Mouse (Mus musculus) forebrain, embryonic 10.5 days (tissue): ENCODE measurements at regions not wholly inside any gene's neighbourhood (a gene's known extent, or its start where the extent isn't known, plus 50 kb on each side); places are given as distances from the start of the nearest gene placed in this dataset.
"Not testable (repeated sequence)": the region's sequence is repeated elsewhere in the genome, so short reads cannot be mapped to it uniquely, and the experiment has no call there.

Experiments
- DNase-seq: peaks from one replicate; pipeline ENCODE4 v3.0.0-alpha.2; 2017; ENCODE audit warnings: low spot score; ENCODE audit errors: extremely low spot score
- H3K27ac ChIP-seq: fragments of 300-500 bp; sonication (generic); 2 replicates; pipeline ENCODE4 v1.5.1; 2016; ENCODE audit warnings: mild to moderate bottlenecking
- H3K27me3 ChIP-seq: fragments of 300-500 bp; sonication (generic); 2 replicates; pipeline ENCODE4 v1.6.1; 2016; ENCODE audit warnings: mild to moderate bottlenecking; ENCODE audit not compliant: poor library complexity, severe bottlenecking
- H3K36me3 ChIP-seq: fragments of 300-500 bp; sonication (generic); replicated peaks from 2 replicates; pipeline ENCODE4 v1.6.1; 2016; ENCODE audit warnings: mild to moderate bottlenecking, moderate library complexity
- H3K4me1 ChIP-seq: fragments of 300-500 bp; sonication (generic); 2 replicates; pipeline ENCODE4 v1.6.1; 2016
- H3K4me3 ChIP-seq: fragments of 300-500 bp; sonication (generic); 2 replicates; pipeline ENCODE4 v1.5.1; 2016; ENCODE audit warnings: mild to moderate bottlenecking, moderate library complexity
- H3K9me3 ChIP-seq: fragments of 300-500 bp; sonication (generic); 2 replicates; pipeline ENCODE4 v1.6.1; 2016; ENCODE audit warnings: mild to moderate bottlenecking, moderate library complexity
- WGBS: fragments of 180-500 bp; shearing (Covaris S2); methylation state at CpG from one replicate; pipeline ENCODE4 v1.1.7; 2016; 5-methylcytosine and 5-hydroxymethylcytosine counted together

DNA sequence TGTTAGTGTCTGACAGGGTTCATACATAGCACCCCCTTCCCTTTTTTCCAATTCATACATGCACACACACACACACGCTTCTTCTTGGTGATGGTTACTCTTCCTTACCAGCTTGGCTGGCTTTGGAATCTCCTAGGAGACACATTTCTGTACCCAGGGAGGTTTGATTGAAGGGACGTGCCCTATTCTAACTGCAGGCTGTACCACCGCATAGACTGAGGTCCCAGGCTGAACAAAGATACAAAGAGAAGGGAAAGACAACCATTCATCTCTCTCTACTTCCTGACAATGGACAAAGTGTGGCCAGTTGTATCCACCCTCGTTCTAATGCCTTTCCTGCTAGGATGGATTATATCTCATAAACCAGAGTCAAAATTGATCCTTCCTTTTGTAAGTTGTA lies 100.0 kb downstream of the Raet1d start:
- H3K4me3 ChIP-seq, H3K36me3 ChIP-seq, DNase-seq, H3K9me3 ChIP-seq, H3K27me3 ChIP-seq: not testable (repeated sequence)
- WGBS: 65% methylated on average over 4 of the region's 4 CpGs
- Histone ChIP-seq H3K27ac (peak overlapping the region; percentile 74; the same call in 1 of the 2 replicates), H3K4me1 (peaks cover 15% of the 10 kb centered on the region)

DNA sequence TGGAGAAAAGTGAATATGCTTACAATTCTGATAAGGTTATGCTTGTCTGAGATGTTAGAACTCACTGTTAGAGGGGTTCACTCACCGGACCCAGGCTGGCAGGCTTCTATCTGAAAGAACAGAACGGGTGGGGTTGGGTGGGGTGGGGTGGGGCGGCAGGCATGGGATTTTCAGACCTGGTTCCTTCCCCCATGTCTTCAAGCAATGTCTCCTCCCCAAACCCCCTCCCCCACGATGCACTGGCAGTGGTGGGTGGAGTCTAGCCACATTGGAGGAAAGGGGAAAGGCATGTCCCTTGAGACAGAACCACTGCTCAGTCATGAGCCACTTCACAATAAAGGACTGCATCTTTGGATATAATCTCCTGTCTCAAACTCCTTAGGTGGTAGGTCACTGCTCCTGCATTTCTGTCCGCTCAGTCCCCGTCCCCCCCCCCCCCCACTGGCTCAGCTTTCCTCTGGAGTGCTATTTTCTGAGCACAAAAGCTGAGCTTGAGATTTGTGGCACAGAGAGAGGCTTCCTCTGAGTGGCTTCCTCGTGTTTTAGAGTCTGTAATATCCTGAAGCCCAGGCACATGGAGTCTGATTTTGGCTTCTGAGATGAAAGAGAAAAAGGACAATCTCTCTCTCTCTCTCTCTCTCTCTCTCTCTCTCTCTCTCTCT lies 100.6 kb downstream of the Raet1d start:
- Histone ChIP-seq H3K27ac (peak overlapping the region; percentile 74; the same call in 1 of the 2 replicates), H3K4me1 (peaks cover 15% of the 10 kb centered on the region)
- DNase-seq: peak; percentile 29
- WGBS: 17% methylated on average over 7 of the region's 7 CpGs
- not testable (repeated sequence) for H3K9me3 ChIP-seq, H3K36me3 ChIP-seq, H3K27me3 ChIP-seq, H3K4me3 ChIP-seq

DNA sequence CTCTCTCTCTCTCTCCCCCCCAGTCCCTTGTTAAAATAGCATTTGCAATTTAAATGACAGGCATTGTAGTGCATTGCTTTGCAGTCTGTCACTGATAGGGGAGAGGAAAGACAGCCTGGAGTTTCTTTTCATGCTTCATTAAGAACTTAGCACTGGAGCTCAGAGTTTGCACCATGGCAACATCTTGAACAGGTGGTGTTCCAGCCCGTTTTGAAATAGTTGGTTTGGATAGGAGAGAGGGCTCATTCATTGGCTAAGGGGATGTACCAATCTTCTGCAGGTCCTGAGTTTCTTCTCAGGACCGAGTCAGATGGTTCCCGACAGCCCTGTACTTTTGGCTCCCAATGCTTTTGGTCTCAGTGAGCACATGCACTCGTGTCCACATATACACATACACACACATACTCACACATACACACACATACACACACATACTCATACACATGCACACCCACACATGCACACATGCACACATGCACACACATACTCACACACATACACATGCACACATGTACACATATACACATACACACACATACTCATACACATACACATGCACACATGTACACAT lies 101.2 kb downstream of the Raet1d start:
- not testable (repeated sequence) for H3K4me3 ChIP-seq, H3K27me3 ChIP-seq, H3K36me3 ChIP-seq, H3K9me3 ChIP-seq
- peak; percentile 23 for DNase-seq
- WGBS: 36% methylated on average over 4 of the region's 4 CpGs
- H3K4me1 ChIP-seq: peaks cover 15% of the 10 kb centered on the region
- H3K27ac ChIP-seq: peak overlapping the region; percentile 74; the same call in 1 of the 2 replicates

DNA sequence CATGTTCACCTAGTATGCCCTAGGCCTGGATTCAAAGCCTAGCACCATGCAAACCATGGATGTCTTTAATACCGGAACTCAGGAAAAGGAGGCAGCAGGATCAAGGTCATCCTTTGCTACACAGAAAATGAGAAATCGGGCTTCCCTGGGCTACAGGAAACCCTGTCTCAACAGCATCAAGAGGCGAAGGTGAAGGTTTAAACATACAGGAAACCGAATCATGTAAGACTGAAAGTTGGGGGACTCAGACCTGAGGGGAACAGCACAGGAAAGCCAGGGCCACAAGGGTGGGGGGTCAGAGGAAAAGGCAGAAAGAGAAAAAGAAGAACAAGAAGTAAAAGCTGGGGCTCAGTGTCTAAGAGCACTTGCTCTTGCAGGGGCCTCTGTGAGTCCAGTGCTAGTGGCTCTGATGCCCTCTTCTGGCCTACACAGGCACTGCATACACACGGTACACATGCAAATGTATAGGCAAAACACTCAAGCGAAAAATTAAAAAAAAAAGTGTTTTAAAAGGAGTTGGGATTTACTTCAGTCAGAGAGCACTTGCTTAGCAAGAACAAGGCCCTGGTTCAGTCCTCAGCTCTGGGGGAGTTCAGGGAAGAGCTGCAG lies 111.5 kb downstream of the Raet1d start:
- not testable (repeated sequence) for H3K36me3 ChIP-seq, H3K4me3 ChIP-seq, H3K27me3 ChIP-seq, H3K4me1 ChIP-seq, H3K27ac ChIP-seq, DNase-seq
- H3K9me3 ChIP-seq: peaks cover 19% of the 10 kb centered on the region
- 90% methylated on average over 6 of the region's 6 CpGs for WGBS

DNA sequence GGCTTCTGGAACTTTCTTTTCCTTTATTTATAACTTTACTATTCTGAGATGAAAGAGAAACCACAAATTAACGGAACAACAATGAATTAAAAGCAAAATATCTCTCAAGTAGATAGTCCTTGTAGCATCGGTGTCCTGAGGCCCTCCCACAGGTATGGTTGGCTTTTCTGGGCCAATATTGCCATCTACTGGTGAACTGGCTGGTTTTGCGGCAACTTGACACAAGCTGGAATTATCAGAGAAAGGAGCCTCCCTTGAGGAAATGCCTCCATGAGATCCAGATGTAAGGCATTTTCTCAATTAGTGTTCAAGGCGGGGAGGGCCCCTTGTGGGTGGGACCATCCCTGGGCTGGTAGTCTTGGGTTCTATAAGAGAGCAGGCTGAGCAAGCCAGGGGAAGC lies 119.5 kb downstream of the Raet1d start:
- whole genome bisulfite sequencing: 7% methylated on average over 4 of the region's 4 CpGs
- not testable (repeated sequence) for H3K9me3 ChIP-seq, H3K4me3 ChIP-seq, H3K4me1 ChIP-seq, H3K36me3 ChIP-seq, H3K27ac ChIP-seq, H3K27me3 ChIP-seq
- DNase-seq: peak; percentile 59

DNA sequence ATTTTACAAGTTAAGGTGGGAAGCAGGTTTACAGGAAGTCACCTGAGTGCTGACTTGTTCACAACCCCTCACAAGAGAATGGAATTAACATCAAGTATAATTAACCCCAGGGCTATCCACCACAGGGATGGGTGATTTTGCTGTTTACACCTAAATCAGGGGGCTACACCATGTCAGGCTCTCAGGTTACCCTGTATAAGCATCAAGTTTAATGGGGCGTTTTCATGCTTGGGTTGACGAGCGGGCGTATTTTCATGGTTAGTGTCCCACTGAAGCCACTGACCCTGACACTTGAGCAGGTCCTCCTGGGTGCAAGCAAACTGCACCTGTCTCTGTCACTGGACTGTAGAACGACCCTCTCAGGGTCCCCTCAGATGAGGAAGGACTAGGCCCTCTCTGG lies 126.7 kb downstream of the Raet1d start:
- not testable (repeated sequence) for H3K36me3 ChIP-seq, H3K4me3 ChIP-seq, DNase-seq, H3K27ac ChIP-seq, H3K27me3 ChIP-seq, H3K9me3 ChIP-seq, H3K4me1 ChIP-seq
- 84% methylated on average over 5 of the region's 5 CpGs for WGBS

DNA sequence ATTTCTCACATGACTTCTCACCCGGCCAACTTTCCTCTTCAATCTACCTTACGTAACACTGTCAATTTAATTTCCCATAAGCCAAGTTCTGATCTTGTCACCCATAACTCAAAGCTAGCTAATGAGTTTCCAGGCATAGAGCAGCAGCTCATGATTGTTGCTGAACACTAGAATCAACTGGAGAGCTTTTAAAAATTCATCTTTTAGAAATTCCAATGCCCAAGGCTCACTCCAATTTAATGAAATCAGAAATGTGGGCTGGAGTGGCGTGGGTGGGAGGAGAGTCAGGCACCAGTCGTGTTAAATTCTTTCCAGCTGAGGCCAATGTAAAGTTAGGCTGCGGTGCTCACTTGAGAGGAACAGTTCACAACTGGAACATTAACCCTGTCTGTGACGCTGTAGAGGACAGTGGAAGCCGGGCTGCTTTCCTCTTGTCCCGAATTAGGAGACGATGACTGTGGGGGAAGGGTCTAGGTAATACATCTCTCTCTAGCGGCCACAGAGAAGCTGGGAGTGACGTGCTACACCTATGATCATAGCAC lies 131.5 kb downstream of the Raet1d start:
- H3K27me3 ChIP-seq, H3K27ac ChIP-seq, DNase-seq, H3K4me1 ChIP-seq, H3K4me3 ChIP-seq, H3K9me3 ChIP-seq, H3K36me3 ChIP-seq: not testable (repeated sequence)
- WGBS: 83% methylated on average over 11 of the region's 11 CpGs

DNA sequence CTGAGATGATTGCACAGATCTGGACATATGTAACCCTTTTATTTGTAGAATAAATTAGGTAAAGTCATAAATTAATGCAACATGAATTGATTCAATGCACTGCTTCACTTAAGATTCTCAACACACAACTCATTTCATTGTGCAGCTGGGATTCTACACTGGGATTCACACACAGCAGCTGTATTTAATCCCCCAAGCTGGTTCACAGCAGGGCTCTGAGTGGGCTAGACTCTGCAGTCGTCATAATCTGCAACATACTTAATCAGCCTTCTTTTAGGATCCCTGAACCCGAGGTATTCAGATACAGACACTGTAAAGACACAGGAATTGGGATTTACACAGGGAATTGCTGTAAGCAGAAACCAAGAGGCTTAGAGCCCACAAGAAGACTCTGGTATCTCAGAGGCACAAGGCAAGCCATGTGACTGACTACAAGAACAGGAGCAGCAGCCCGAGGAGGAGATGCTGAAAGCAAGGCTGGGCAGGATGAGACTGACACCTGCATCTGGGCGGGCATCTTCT lies 135.7 kb downstream of the Raet1d start:
- Histone ChIP-seq H3K9me3 (no peaks in the 10 kb centered on the region), H3K36me3 (no peaks in the 10 kb centered on the region), H3K27me3 (no peaks in the 10 kb centered on the region), H3K4me3 (no peak overlapping the region), H3K4me1 (no peaks in the 10 kb centered on the region), H3K27ac (no peak overlapping the region)
- WGBS: 51% methylated on average over 4 of the region's 4 CpGs
- no peak for DNase-seq
